Mouse (Mus musculus): Measurements from ENCODE around the gene Adgrg7.

GRCm38 (mm10) chr16:56677146-56677545 is 118.5 kb downstream of the Adgrg7 start:
- no peak for TF ChIP-seq CTCF (conservative IDR thresholded peaks at IDR 0.05; ENCODE audit: low read length)
- TF ChIP-seq POU5F1 (IDR thresholded peaks at IDR 0.05; ENCODE audit: borderline replicate concordance, low read length) = no peak

All from E14TG2a.4 (cell line).